Mouse (Mus musculus) MEL (cell line): Measurements from ENCODE around the gene H2-Ke6.

ENCODE experiments used
- CTCF ChIP-seq, 3 experiments: IDR thresholded peaks in 2 of 3; conservative IDR thresholded peaks in 1 of 3; 2 replicates each; pipeline ENCODE4 v1.5.1; 2011 to 2012; ENCODE audit warnings: low read length in 3 of 3, low read depth in 2 of 3, mild to moderate bottlenecking in 2 of 3, improper control_type of control experiment in 1 of 3, inconsistent platforms in 1 of 3, mixed read lengths in 1 of 3, moderate library complexity in 1 of 3; ENCODE audit not compliant: control insufficient read depth in 1 of 3, insufficient read depth in 1 of 3, poor library complexity in 1 of 3, severe bottlenecking in 1 of 3
- EP300 ChIP-seq, 2 experiments: IDR thresholded peaks; 2 replicates each; pipeline ENCODE4 v1.6.1; 2011; ENCODE audit warnings: improper control_type of control experiment in 2 of 2, low read length in 2 of 2, low read depth in 1 of 2, mild to moderate bottlenecking in 1 of 2
- MAZ ChIP-seq: IDR thresholded peaks from 2 replicates; pipeline ENCODE4 v1.6.1; 2012; ENCODE audit warnings: low read depth, mild to moderate bottlenecking, inconsistent platforms, low read length, improper control_type of control experiment
- UBTF ChIP-seq: IDR thresholded peaks from 2 replicates; pipeline ENCODE4 v1.6.1; 2012; ENCODE audit warnings: low read depth, mild to moderate bottlenecking, inconsistent platforms, low read length, improper control_type of control experiment, moderate library complexity, borderline replicate concordance; ENCODE audit not compliant: insufficient read depth

GRCm38 (mm10) chr17:34027656-34028223 lies at the start of gene H2-Ke6:
- TF ChIP-seq EP300 (IDR thresholded peaks at IDR 0.05; ENCODE audit: low read depth in 1 of 2, low read length in 2 of 2) (no peak), UBTF (peak; percentile 69; the same call in 1 of the 2 replicates), CTCF (IDR thresholded peaks at IDR 0.05 in 2 of 3, conservative IDR thresholded peaks at IDR 0.05 in 1 of 3; ENCODE audit: control insufficient read depth in 1 of 3, insufficient read depth in 1 of 3, low read depth in 2 of 3, low read length in 3 of 3, poor library complexity in 1 of 3, severe bottlenecking in 1 of 3) (peak in 2 of 3 experiments; percentile 6 to 35; a peak in 3 of 6 replicates), MAZ (0 out of 2 replicates have a peak, but pooled peaks have one; percentile 50)
